Mouse (Mus musculus) CH12.LX (cell line): Measurements from ENCODE around the gene Fndc5. TPM values are rescaled to one million over a fixed set of nuclear protein-coding genes. Genes with fewer than 3 reads are reported as not detected.

Experiments used
- DNase-seq: peaks from one replicate; pipeline ENCODE4 v3.0.0-alpha.2; 2013; ENCODE audit errors: extremely low read depth
- H3K27ac ChIP-seq: 2 replicates; pipeline ENCODE4 v1.5.1; 2012; ENCODE audit warnings: low read depth, mild to moderate bottlenecking, control low read depth, moderate library complexity; ENCODE audit not compliant: insufficient read depth
- H3K27me3 ChIP-seq: replicated peaks from 2 replicates; pipeline ENCODE3; 2012; ENCODE audit warnings: inconsistent platforms
- H3K36me3 ChIP-seq, 2 experiments: replicated peaks in 1 of 2; 2 replicates each; pipeline versions ENCODE3 to v1.6.1; 2012; ENCODE audit warnings: inconsistent platforms in 1 of 2, low read length in 1 of 2, mild to moderate bottlenecking in 1 of 2, mixed read lengths in 1 of 2, moderate library complexity in 1 of 2; ENCODE audit not compliant: control insufficient read depth in 1 of 2, insufficient read depth in 1 of 2
- H3K4me1 ChIP-seq, 2 experiments: 2 replicates each; pipeline ENCODE4 v1.6.1; 2012; ENCODE audit warnings: inconsistent platforms in 1 of 2, moderate library complexity in 1 of 2; ENCODE audit not compliant: insufficient read depth in 2 of 2, control insufficient read depth in 1 of 2
- H3K4me2 ChIP-seq: 2 replicates; pipeline ENCODE4 v1.6.1; 2012; ENCODE audit warnings: low read depth, mild to moderate bottlenecking, control low read depth; ENCODE audit not compliant: poor library complexity, insufficient read depth, severe bottlenecking
- H3K4me3 ChIP-seq, 3 experiments: fragments of 150-350 bp in 1 of 3; sonication (generic) in 1 of 3; replicated peaks in 1 of 3; 2 replicates each; pipeline versions ENCODE3 to v1.5.1; 2011 to 2012; ENCODE audit warnings: low read depth in 2 of 3, low read length in 2 of 3, mild to moderate bottlenecking in 2 of 3, moderate library complexity in 2 of 3, control low read depth in 1 of 3, improper control_type of control experiment in 1 of 3, inconsistent platforms in 1 of 3, mixed read lengths in 1 of 3; ENCODE audit not compliant: poor library complexity in 1 of 3
- H3K79me2 ChIP-seq: replicated peaks from 2 replicates; pipeline ENCODE4 v1.6.1; 2012; ENCODE audit warnings: mild to moderate bottlenecking, moderate library complexity; ENCODE audit not compliant: control insufficient read depth, poor library complexity, insufficient read depth, severe bottlenecking; ENCODE audit errors: extremely low read depth
- H3K9ac ChIP-seq: 2 replicates; pipeline ENCODE4 v1.6.1; 2012; ENCODE audit warnings: low read depth, mild to moderate bottlenecking, control low read depth, moderate library complexity; ENCODE audit not compliant: insufficient read depth
- H3K9me3 ChIP-seq: replicated peaks from 2 replicates; pipeline ENCODE3; 2012; ENCODE audit warnings: low read length, inconsistent platforms, mixed read lengths
- CHD1 ChIP-seq: IDR thresholded peaks from 2 replicates; pipeline ENCODE4 v1.6.1; 2012; ENCODE audit warnings: low read depth, low read length, improper control_type of control experiment, inconsistent platforms
- CHD2 ChIP-seq: IDR thresholded peaks from 2 replicates; pipeline ENCODE4 v1.6.1; 2011; ENCODE audit warnings: low read length, improper control_type of control experiment
- E2F4 ChIP-seq: IDR thresholded peaks from 2 replicates; pipeline ENCODE4 v1.6.1; 2011; ENCODE audit warnings: low read depth, low read length, improper control_type of control experiment; ENCODE audit not compliant: insufficient replicate concordance
- ETS1 ChIP-seq: conservative IDR thresholded peaks from 2 replicates; pipeline ENCODE4 v1.6.1; 2012; ENCODE audit warnings: low read depth, mild to moderate bottlenecking, inconsistent platforms, low read length, improper control_type of control experiment, moderate library complexity
- HCFC1 ChIP-seq: IDR thresholded peaks from 2 replicates; pipeline ENCODE4 v1.6.1; 2012; ENCODE audit warnings: low read depth, mild to moderate bottlenecking, inconsistent platforms, low read length, improper control_type of control experiment
- IRF4 ChIP-seq: IDR thresholded peaks from 2 replicates; pipeline ENCODE4 v1.6.1; 2014; ENCODE audit warnings: low read depth, mild to moderate bottlenecking, inconsistent platforms, low read length, improper control_type of control experiment
- JUND ChIP-seq: conservative IDR thresholded peaks from 2 replicates; pipeline ENCODE4 v1.6.1; 2011; ENCODE audit warnings: low read depth, low read length, improper control_type of control experiment
- KAT2A ChIP-seq: IDR thresholded peaks from 2 replicates; pipeline ENCODE4 v1.6.1; 2012; ENCODE audit warnings: low read length, improper control_type of control experiment, inconsistent platforms; ENCODE audit not compliant: insufficient replicate concordance
- MAZ ChIP-seq: IDR thresholded peaks from 2 replicates; pipeline ENCODE4 v1.6.1; 2012; ENCODE audit warnings: low read depth, mild to moderate bottlenecking, inconsistent platforms, low read length, improper control_type of control experiment, moderate library complexity
- MEF2A ChIP-seq: IDR thresholded peaks from 2 replicates; pipeline ENCODE4 v1.6.1; 2014; ENCODE audit warnings: low read depth, mild to moderate bottlenecking, inconsistent platforms, low read length, improper control_type of control experiment, borderline replicate concordance
- POLR2A ChIP-seq: IDR thresholded peaks from 2 replicates; pipeline ENCODE4 v1.6.1; 2011; ENCODE audit warnings: low read depth, mild to moderate bottlenecking, improper control_type of control experiment, low read length
- POLR2AphosphoS2 ChIP-seq: IDR thresholded peaks from 2 replicates; pipeline ENCODE4 v1.6.1; 2011; ENCODE audit warnings: low read depth, low read length, improper control_type of control experiment
- SMC3 ChIP-seq: IDR thresholded peaks from 2 replicates; pipeline ENCODE4 v1.6.1; 2011; ENCODE audit warnings: low read depth, low read length, improper control_type of control experiment
- UBTF ChIP-seq: IDR thresholded peaks from 2 replicates; pipeline ENCODE4 v1.6.1; 2012; ENCODE audit warnings: low read depth, mild to moderate bottlenecking, inconsistent platforms, low read length, improper control_type of control experiment, moderate library complexity
- ZNF384 ChIP-seq: IDR thresholded peaks from 2 replicates; pipeline ENCODE4 v1.6.1; 2012; ENCODE audit warnings: low read depth, low read length, improper control_type of control experiment, inconsistent platforms
- dilution Hi-C: fragments of 300-500 bp; cut with MboI; formaldehyde crosslinking; loops from 2 replicates; pipeline ENCODE4 v1.14.3; 2020; ENCODE audit warnings: low sequenced_read_pairs; ENCODE audit not compliant: extremely low pct_unique_long_range_greater_than_20kb, extremely low pct_ligation_motif_present
- in situ Hi-C: fragments of 300-500 bp; cut with MboI; formaldehyde crosslinking; loops from 3 replicates; pipeline ENCODE4 v1.14.3; 2019; ENCODE audit warnings: low sequenced_read_pairs, low pct_ligation_motif_present, low pct_unique_long_range_greater_than_20kb, mixed read lengths
- polyA plus RNA-seq: library from polyadenylated mRNA; unstranded; fragments of >175 nt; gene quantifications from 2 replicates; pipeline ENCODE4 v1.2.1, GENCODE M21; 2012; ENCODE audit warnings: low read depth; ENCODE audit not compliant: insufficient read length
- total RNA-seq, 2 experiments: library from RNA; depleted of rRNA; stranded (reverse); fragments of 300-350 nt in 1 of 2; fragments of >200 nt in 1 of 2; gene quantifications; 2 replicates each; pipeline ENCODE4 v1.2.3; 2012 to 2014

Fndc5 gene
- total and polyA plus RNA-seq, 3 experiments = 0.17 to 0.33 TPM; not detected in 1

- Histone ChIP-seq H3K27me3 (peaks cover 79% of the 10 kb centered on the region), H3K79me2 (no peaks in the 10 kb centered on the region), H3K9ac (no peak overlapping the region), H3K4me3 (no peak overlapping the region), H3K36me3 (no peaks in the 10 kb centered on the region), H3K27ac (no peak overlapping the region), H3K4me2 (no peak overlapping the region), H3K9me3 (peaks cover 10% of the 10 kb centered on the region), H3K4me1 (peaks cover 10 to 16% of the 10 kb centered on the region in 2 experiments)
- dilution Hi-C loops (no loop called here), in situ Hi-C loops (no loop called here)
- no peak for DNase-seq
- TF ChIP-seq POLR2AphosphoS2 (no peak), POLR2A (no peak), ETS1 (no peak)
Measured at GRCm38 (mm10) chr4:129116703-129117102, 20.1 kb upstream of the Fndc5 start.

GRCm38 (mm10) chr4:129117720-129118510 lies 18.9 kb upstream of the Fndc5 start:
- H3K4me2 ChIP-seq = peak overlapping the region; percentile 54; the same call in 1 of the 2 replicates
- H3K9ac ChIP-seq = no peak overlapping the region
- peaks cover 88% of the 10 kb centered on the region for H3K27me3 ChIP-seq
- dilution Hi-C loops = no loop called here
- in situ Hi-C loops = no loop called here
- DNase-seq = no peak
- 0 out of 2 replicates have a peak, but pooled peaks have one; percentile 41 for TF ChIP-seq CHD2
- peak; percentile 93 for TF ChIP-seq ZNF384
- no peak for TF ChIP-seq KAT2A
- no peaks in the 10 kb centered on the region for H3K79me2 ChIP-seq
- H3K27ac ChIP-seq = no peak overlapping the region
- H3K9me3 ChIP-seq = peaks cover 7% of the 10 kb centered on the region
- no peaks in the 10 kb centered on the region for H3K36me3 ChIP-seq
- peaks cover 10 to 16% of the 10 kb centered on the region in 2 experiments for H3K4me1 ChIP-seq
- H3K4me3 ChIP-seq = peak overlapping the region in 1 of 3 experiments; percentile 27

GRCm38 (mm10) chr4:129119708-129120107 lies 17.1 kb upstream of the Fndc5 start:
- in situ Hi-C loops (no loop called here), dilution Hi-C loops (no loop called here)
- H3K36me3 ChIP-seq = no peaks in the 10 kb centered on the region
- H3K4me2 ChIP-seq = no peak overlapping the region
- peaks cover 91% of the 10 kb centered on the region for H3K27me3 ChIP-seq
- no peak overlapping the region for H3K9ac ChIP-seq
- no peaks in the 10 kb centered on the region for H3K79me2 ChIP-seq
- H3K4me1 ChIP-seq = peaks cover 4 to 14% of the 10 kb centered on the region in 2 experiments; a peak in 3 of 4 replicates
- no peaks in the 10 kb centered on the region for H3K9me3 ChIP-seq
- no peak overlapping the region for H3K4me3 ChIP-seq
- H3K27ac ChIP-seq = no peak overlapping the region
- DNase-seq = no peak
- no peak for TF ChIP-seq JUND
- no peak for TF ChIP-seq IRF4
- no peak for TF ChIP-seq KAT2A
- TF ChIP-seq UBTF = no peak
- no peak for TF ChIP-seq ETS1
- TF ChIP-seq SMC3 = no peak
- no peak for TF ChIP-seq E2F4
- TF ChIP-seq MEF2A = no peak
- TF ChIP-seq MAZ = no peak
- TF ChIP-seq CHD1 = no peak
- TF ChIP-seq HCFC1 = no peak
